ENCODE assay signal across 8 mouse cellular contexts in the genomic region with DNA sequence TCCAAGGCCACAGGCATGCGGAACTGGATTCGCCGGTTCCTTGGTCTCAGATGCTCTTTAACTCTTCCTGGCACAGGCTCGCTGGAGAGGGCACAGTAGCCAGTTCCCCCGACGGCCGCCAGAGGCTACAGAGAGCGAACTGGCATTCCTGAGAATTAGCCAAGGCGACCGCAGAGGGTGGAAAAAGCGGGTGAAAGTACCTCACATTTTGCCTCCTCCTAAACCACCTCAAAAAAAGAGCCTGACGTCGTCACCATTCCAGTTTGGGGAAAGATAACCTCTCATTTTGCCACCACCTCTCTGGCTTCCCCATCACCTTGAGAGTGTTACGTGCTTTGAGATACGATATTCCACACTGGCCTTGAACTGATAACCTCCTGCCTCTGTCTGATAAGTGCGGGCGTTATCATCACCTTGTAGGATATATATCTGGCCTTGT. TPM values are rescaled to one million over a fixed set of nuclear protein-coding genes. Genes with fewer than 3 reads are reported as not detected.
A peak's percentile ranks its signal among the peaks of the same experiment; 100 is the strongest.
DNase-seq lines count a peak whose midpoint lies in the region; ATAC-seq and TF ChIP-seq lines count a peak whose summit lies in the region.

No protein-coding gene starts in this region.

- TF ChIP-seq POLR2A in olfactory bulb, adult 2 months (IDR thresholded peaks at IDR 0.05; ENCODE audit: insufficient read depth, low read depth, low read length): no peak

- peaks cover 72% of the 10 kb centered on the region for H3K4me1 ChIP-seq in hindbrain, embryonic 10.5 days (replicated peaks)
- H3K4me1 ChIP-seq in lung, embryonic 15.5 days: peaks cover 61% of the 10 kb centered on the region
- H3K4me1 ChIP-seq in olfactory bulb, adult 2 months (ENCODE audit: control insufficient read depth, insufficient read depth, low read length): peaks cover 37% of the 10 kb centered on the region

- H3K4me2 ChIP-seq in lung, embryonic 15.5 days: peak overlapping the region; percentile 89

- TF ChIP-seq CTCF in olfactory bulb, adult 2 months (IDR thresholded peaks at IDR 0.05; ENCODE audit: insufficient read depth, low read depth, low read length): peak; percentile 76

- DNase-seq in MN1 (ENCODE audit: low spot score): peak; percentile 91
- peak; percentile 89 for DNase-seq in cerebellum, adult 9-11 months
- DNase-seq in forelimb bud, embryonic 11.5 days (ENCODE audit: low read depth, low spot score): peak; percentile 87
- peak; percentile 88 for DNase-seq in hindbrain, embryonic 10.5 days (ENCODE audit: low spot score)
- DNase-seq in layer of hippocampus, adult 9-11 months: peak; percentile 77
- DNase-seq in thymus, postnatal 0 days (ENCODE audit: low spot score): peak; percentile 67

- peak overlapping the region; percentile 86 for H3K9ac ChIP-seq in lung, embryonic 15.5 days

- no peaks in the 10 kb centered on the region for H3K9me3 ChIP-seq in hindbrain, embryonic 10.5 days
- no peaks in the 10 kb centered on the region for H3K9me3 ChIP-seq in lung, embryonic 15.5 days

- peak overlapping the region; percentile 76 for H3K4me3 ChIP-seq in hindbrain, embryonic 10.5 days
- peak overlapping the region; percentile 70 for H3K4me3 ChIP-seq in lung, embryonic 15.5 days
- H3K4me3 ChIP-seq in olfactory bulb, adult 2 months (ENCODE audit: insufficient read depth, low read depth, low read length): peak overlapping the region; percentile 91; the same call in 1 of the 2 replicates

- peak; percentile 11; the same call in 1 of the 2 replicates for ATAC-seq in lung, embryonic 15.5 days (ENCODE audit: borderline replicate concordance, extremely low read depth, low FRiP score, low TSS enrichment)

- H3K27ac ChIP-seq in hindbrain, embryonic 10.5 days: peak overlapping the region; percentile 99
- peak overlapping the region; percentile 99 for H3K27ac ChIP-seq in lung, embryonic 15.5 days
- H3K27ac ChIP-seq in olfactory bulb, adult 2 months (ENCODE audit: insufficient read depth, low read depth, low read length): peak overlapping the region; percentile 97

- peaks cover 22% of the 10 kb centered on the region for H3K36me3 ChIP-seq in hindbrain, embryonic 10.5 days
- H3K36me3 ChIP-seq in lung, embryonic 15.5 days: peaks cover 14% of the 10 kb centered on the region

- H3K27me3 ChIP-seq in hindbrain, embryonic 10.5 days (ENCODE audit: insufficient read depth, poor library complexity, severe bottlenecking): no peaks in the 10 kb centered on the region
- no peaks in the 10 kb centered on the region for H3K27me3 ChIP-seq in lung, embryonic 15.5 days

- 6% methylated on average over 17 of the region's 17 CpGs for WGBS in hindbrain, embryonic 10.5 days
- WGBS in lung, embryonic 15.5 days: 2% methylated on average over 17 of the region's 17 CpGs
- WGBS in olfactory bulb, adult 2 months: under 1% methylated on average over 17 of the region's 17 CpGs

RNA-seq across cellular contexts. Expression of gene Gga1, which starts 0.7 kb away (rescaled TPM):
- 51.1 and 60.7 TPM in 2 replicates for polyA plus RNA-seq in hindbrain, embryonic 10.5 days (2016; fragmentation: Nextera tagmentation; extraction: Ambion mirVana)
- polyA plus RNA-seq in lung, embryonic 15.5 days (2015; fragmentation: Nextera tagmentation; extraction: Ambion mirVana): 54.0 and 56.2 TPM in 2 replicates
- polyA plus RNA-seq in olfactory bulb, adult 2 months (2012; ENCODE audit: insufficient read depth, insufficient read length, low replicate concordance, missing spikeins): not detected in 2 replicates
- polyA plus RNA-seq in thymus, postnatal 0 days (2015; fragmentation: Nextera tagmentation; extraction: Ambion mirVana): 42.4 and 42.5 TPM in 2 replicates

RNA-seq across cellular contexts. Expression of gene Lgals2, which starts 20.9 kb away (rescaled TPM):
- polyA plus RNA-seq in hindbrain, embryonic 10.5 days (2016; fragmentation: Nextera tagmentation; extraction: Ambion mirVana): not detected in 2 replicates
- polyA plus RNA-seq in lung, embryonic 15.5 days (2015; fragmentation: Nextera tagmentation; extraction: Ambion mirVana): 0.69 and 0.72 TPM in 2 replicates
- polyA plus RNA-seq in olfactory bulb, adult 2 months (2012; ENCODE audit: insufficient read depth, insufficient read length, low replicate concordance, missing spikeins): not detected in 2 replicates
- polyA plus RNA-seq in thymus, postnatal 0 days (2015; fragmentation: Nextera tagmentation; extraction: Ambion mirVana): 3.3 and 5.1 TPM in 2 replicates

RNA-seq across cellular contexts. Expression of gene Gm49510, which starts 23.2 kb away (rescaled TPM):
- polyA plus RNA-seq in hindbrain, embryonic 10.5 days (2016; fragmentation: Nextera tagmentation; extraction: Ambion mirVana): 0.29 and 0.38 TPM in 2 replicates
- 0.18 and 0.60 TPM in 2 replicates for polyA plus RNA-seq in lung, embryonic 15.5 days (2015; fragmentation: Nextera tagmentation; extraction: Ambion mirVana)
- not detected in 2 replicates for polyA plus RNA-seq in olfactory bulb, adult 2 months (2012; ENCODE audit: insufficient read depth, insufficient read length, low replicate concordance, missing spikeins)
- polyA plus RNA-seq in thymus, postnatal 0 days (2015; fragmentation: Nextera tagmentation; extraction: Ambion mirVana): 0.10 and 0.32 TPM in 2 replicates

RNA-seq across cellular contexts. Expression of gene Sh3bp1, which starts 23.3 kb away (rescaled TPM):
- polyA plus RNA-seq in hindbrain, embryonic 10.5 days (2016; fragmentation: Nextera tagmentation; extraction: Ambion mirVana): 23.8 and 24.7 TPM in 2 replicates
- polyA plus RNA-seq in lung, embryonic 15.5 days (2015; fragmentation: Nextera tagmentation; extraction: Ambion mirVana): 31.9 and 35.5 TPM in 2 replicates
- polyA plus RNA-seq in olfactory bulb, adult 2 months (2012; ENCODE audit: insufficient read depth, insufficient read length, low replicate concordance, missing spikeins): not detected in 2 replicates
- polyA plus RNA-seq in thymus, postnatal 0 days (2015; fragmentation: Nextera tagmentation; extraction: Ambion mirVana): 27.7 and 39.1 TPM in 2 replicates

RNA-seq across cellular contexts. Expression of gene Cdc42ep1, which starts 33.9 kb away (rescaled TPM):
- 19.2 and 19.4 TPM in 2 replicates for polyA plus RNA-seq in hindbrain, embryonic 10.5 days (2016; fragmentation: Nextera tagmentation; extraction: Ambion mirVana)
- polyA plus RNA-seq in lung, embryonic 15.5 days (2015; fragmentation: Nextera tagmentation; extraction: Ambion mirVana): 105 and 109 TPM in 2 replicates
- not detected in 2 replicates for polyA plus RNA-seq in olfactory bulb, adult 2 months (2012; ENCODE audit: insufficient read depth, insufficient read length, low replicate concordance, missing spikeins)
- polyA plus RNA-seq in thymus, postnatal 0 days (2015; fragmentation: Nextera tagmentation; extraction: Ambion mirVana): 3.9 and 4.0 TPM in 2 replicates

Comparison
In these comparisons a context has a peak if more than half of its experiments do, and no peak if none do; other contexts are left out.
1. Peak in every context shown above with its lines: DNase-seq, ATAC-seq, H3K4me3 ChIP-seq and H3K27ac ChIP-seq.